Mouse (Mus musculus): ENCODE measurements at regions not wholly inside any gene's neighbourhood (a gene's known extent, or its start where the extent isn't known, plus 50 kb on each side); places are given as distances from the start of the nearest gene placed in this dataset.

- no peak overlapping the region for H3K9ac ChIP-seq
- ATAC-seq (ENCODE audit: low read depth), result no peak
- 61% methylated on average over 2 of the region's 2 CpGs for WGBS
- H3K4me2 ChIP-seq, result no peak overlapping the region
- H3K27ac ChIP-seq (replicated peaks), result no peak overlapping the region
- H3K27me3 ChIP-seq, result no peaks in the 10 kb centered on the region
- H3K9me3 ChIP-seq, result no peaks in the 10 kb centered on the region
- H3K36me3 ChIP-seq, result no peaks in the 10 kb centered on the region
- no peak overlapping the region for H3K4me3 ChIP-seq
- H3K4me1 ChIP-seq (replicated peaks), result no peaks in the 10 kb centered on the region
Observed at GRCm38 (mm10) chr13:110852996-110853727, 401.7 kb upstream of the Actbl2 start.

- no peaks in the 10 kb centered on the region for H3K9me3 ChIP-seq
- 53% methylated on average over 1 of the region's 1 CpGs for WGBS
- no peak for ATAC-seq (ENCODE audit: low read depth)
- H3K4me3 ChIP-seq, result no peak overlapping the region
- no peak overlapping the region for H3K27ac ChIP-seq (replicated peaks)
- H3K27me3 ChIP-seq, result no peaks in the 10 kb centered on the region
- no peaks in the 10 kb centered on the region for H3K4me1 ChIP-seq (replicated peaks)
- no peak overlapping the region for H3K4me2 ChIP-seq
- no peak overlapping the region for H3K9ac ChIP-seq
- H3K36me3 ChIP-seq, result no peaks in the 10 kb centered on the region
Observed at GRCm38 (mm10) chr13:110854213-110854612, 400.6 kb upstream of the Actbl2 start.

DNA sequence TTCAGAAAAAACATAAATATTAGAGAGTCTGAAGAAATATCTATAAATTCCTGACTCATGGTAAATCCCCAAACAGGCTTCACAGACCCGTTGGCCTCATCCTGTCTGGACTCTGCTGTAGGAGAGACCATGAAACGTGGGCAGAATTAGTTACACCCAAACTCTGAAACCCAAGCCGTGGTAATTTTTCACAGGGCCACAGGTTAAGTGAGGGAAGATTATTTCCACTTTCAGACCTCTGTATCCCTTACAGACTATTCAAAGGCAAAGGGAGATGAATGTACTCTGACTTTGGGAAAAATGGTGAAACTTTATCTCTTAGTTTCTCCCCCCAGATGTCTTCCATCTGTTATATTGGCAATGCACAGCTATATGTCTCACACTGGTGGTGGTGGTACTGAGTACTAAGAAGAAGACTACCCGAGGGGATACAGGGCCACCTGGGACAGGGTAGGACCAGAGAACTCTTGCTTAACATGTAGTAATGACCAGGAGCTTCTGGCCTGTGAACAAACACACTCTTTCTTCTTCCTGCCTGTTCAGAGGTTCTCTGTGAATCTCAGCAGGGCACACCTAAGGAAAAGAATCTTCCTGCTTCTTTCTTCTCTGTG, 388.8 kb upstream of the Actbl2 start:
- H3K9me3 ChIP-seq, result no peaks in the 10 kb centered on the region
- ATAC-seq (ENCODE audit: low read depth), result no peak
- no peak overlapping the region for H3K4me2 ChIP-seq
- no peaks in the 10 kb centered on the region for H3K27me3 ChIP-seq
- no peak overlapping the region for H3K9ac ChIP-seq
- 68% methylated on average over 4 of the region's 4 CpGs for WGBS
- H3K27ac ChIP-seq (replicated peaks), result no peak overlapping the region
- H3K4me1 ChIP-seq (replicated peaks), result 0 out of 2 replicates have a peak, but pooled peaks cover under 1% of the 10 kb centered on the region
- no peak overlapping the region for H3K4me3 ChIP-seq
- no peaks in the 10 kb centered on the region for H3K36me3 ChIP-seq

- no peak for ATAC-seq (ENCODE audit: low read depth)
- Histone ChIP-seq H3K27ac (replicated peaks) (no peak overlapping the region), H3K4me1 (replicated peaks) (peaks cover 7% of the 10 kb centered on the region), H3K4me2 (no peak overlapping the region), H3K9ac (no peak overlapping the region), H3K27me3 (no peaks in the 10 kb centered on the region), H3K4me3 (no peak overlapping the region), H3K9me3 (no peaks in the 10 kb centered on the region), H3K36me3 (no peaks in the 10 kb centered on the region)
- WGBS, result 55% methylated on average over 2 of the region's 2 CpGs
Observed at GRCm38 (mm10) chr13:110866713-110867112, 388.1 kb upstream of the Actbl2 start.

DNA sequence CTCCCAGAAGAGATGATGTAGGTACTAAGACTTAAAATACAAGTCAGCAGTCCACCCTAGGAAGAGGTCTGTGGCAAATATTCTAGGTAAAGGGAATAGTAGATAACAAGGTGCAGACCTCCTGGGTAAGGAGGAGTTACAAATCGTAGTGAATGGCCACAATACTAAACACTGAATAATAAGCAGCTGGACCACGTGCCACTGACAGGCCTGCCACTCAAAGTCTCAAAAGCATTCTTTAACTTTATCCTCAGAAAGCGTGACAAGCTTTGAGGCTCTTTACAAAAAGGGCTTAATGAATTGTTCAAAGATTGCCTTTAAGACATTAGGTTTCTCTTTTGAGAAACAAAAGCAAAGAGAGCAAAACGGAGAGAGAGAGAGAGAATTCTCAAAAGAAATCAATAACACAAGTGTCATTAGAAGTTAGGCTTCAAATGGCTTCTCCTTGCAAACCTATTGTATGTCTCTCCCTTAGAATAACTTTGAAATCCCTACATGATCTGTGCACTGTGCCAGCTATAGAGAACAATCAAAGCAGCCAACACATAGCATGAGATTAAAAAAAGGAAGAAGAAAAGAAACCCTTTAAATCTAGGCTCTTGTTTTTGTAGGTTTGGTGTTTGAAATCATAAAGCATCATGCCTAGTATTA, 383.6 kb upstream of the Actbl2 start:
- no peaks in the 10 kb centered on the region for H3K36me3 ChIP-seq
- peaks cover 12% of the 10 kb centered on the region for H3K4me1 ChIP-seq (replicated peaks)
- no peaks in the 10 kb centered on the region for H3K27me3 ChIP-seq
- no peak overlapping the region for H3K4me2 ChIP-seq
- H3K9me3 ChIP-seq, result no peaks in the 10 kb centered on the region
- 18% methylated on average over 4 of the region's 4 CpGs for WGBS
- H3K27ac ChIP-seq (replicated peaks), result no peak overlapping the region
- no peak for ATAC-seq (ENCODE audit: low read depth)
- no peak overlapping the region for H3K9ac ChIP-seq
- no peak overlapping the region for H3K4me3 ChIP-seq

DNA sequence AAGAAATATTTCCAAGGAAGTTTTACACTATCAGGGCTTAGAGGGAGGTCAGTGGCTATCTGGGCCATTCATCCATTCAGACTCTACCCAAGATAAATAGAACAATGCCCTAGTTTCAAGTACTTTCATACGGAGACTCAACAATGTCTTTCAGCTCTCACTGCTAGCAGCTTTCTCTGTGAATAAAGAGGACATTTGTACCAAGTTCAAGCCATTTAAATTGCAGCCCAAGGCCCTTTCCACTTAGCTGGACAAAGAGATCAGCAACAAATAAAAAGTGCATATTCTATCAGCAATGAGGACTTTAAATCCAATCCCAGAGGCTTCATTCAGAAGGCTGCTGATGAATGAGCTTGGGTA, 383.1 kb upstream of the Actbl2 start:
- ATAC-seq (ENCODE audit: low read depth), result no peak
- 14% methylated on average over 1 of the region's 1 CpGs for WGBS

DNA sequence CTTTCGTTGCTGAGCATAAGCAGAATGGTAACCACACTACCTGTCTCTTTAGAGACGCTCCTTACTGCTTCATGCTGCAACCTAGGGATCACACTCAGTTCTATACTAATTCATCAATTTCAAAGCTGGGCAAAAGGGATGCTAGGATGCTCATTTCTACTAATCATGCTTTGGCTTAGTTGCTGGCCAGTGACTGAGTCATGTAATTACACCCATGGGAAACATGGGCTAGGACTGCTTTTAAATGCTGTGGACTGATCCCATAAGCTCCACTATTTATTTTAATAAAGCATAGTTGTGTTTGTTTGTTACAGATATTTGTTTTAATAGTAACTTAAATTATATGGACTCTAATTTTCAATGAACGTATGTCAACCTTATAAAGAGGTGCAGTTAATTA, 373.2 kb upstream of the Actbl2 start:
- 76% methylated on average over 3 of the region's 3 CpGs for WGBS
- H3K27ac ChIP-seq (replicated peaks), result no peak overlapping the region
- H3K36me3 ChIP-seq, result no peaks in the 10 kb centered on the region
- no peaks in the 10 kb centered on the region for H3K9me3 ChIP-seq
- no peak for ATAC-seq (ENCODE audit: low read depth)
- no peak overlapping the region for H3K4me2 ChIP-seq
- H3K9ac ChIP-seq, result no peak overlapping the region
- H3K27me3 ChIP-seq, result no peaks in the 10 kb centered on the region
- H3K4me1 ChIP-seq (replicated peaks), result 0 out of 2 replicates have a peak, but pooled peaks cover 14% of the 10 kb centered on the region
- H3K4me3 ChIP-seq, result no peak overlapping the region

More for the DNA sequence above, 383.1 kb upstream of the Actbl2 start:
- Histone ChIP-seq H3K4me2 (no peak overlapping the region), H3K36me3 (no peaks in the 10 kb centered on the region), H3K9ac (no peak overlapping the region), H3K4me3 (no peak overlapping the region), H3K9me3 (no peaks in the 10 kb centered on the region), H3K27ac (replicated peaks) (no peak overlapping the region), H3K27me3 (no peaks in the 10 kb centered on the region), H3K4me1 (replicated peaks) (peaks cover 12% of the 10 kb centered on the region)

GRCm38 (mm10) chr13:110882173-110882572, 372.6 kb upstream of the Actbl2 start:
- 0 out of 2 replicates have a peak, but pooled peaks cover 14% of the 10 kb centered on the region for H3K4me1 ChIP-seq (replicated peaks)
- H3K4me2 ChIP-seq, result no peak overlapping the region
- no peak overlapping the region for H3K27ac ChIP-seq (replicated peaks)
- H3K9me3 ChIP-seq, result no peaks in the 10 kb centered on the region
- no peak for ATAC-seq (ENCODE audit: low read depth)
- H3K36me3 ChIP-seq, result no peaks in the 10 kb centered on the region
- H3K27me3 ChIP-seq, result no peaks in the 10 kb centered on the region
- H3K9ac ChIP-seq, result no peak overlapping the region
- WGBS, result 47% methylated on average over 3 of the region's 3 CpGs
- no peak overlapping the region for H3K4me3 ChIP-seq

- H3K4me2 ChIP-seq, result no peak overlapping the region
- H3K27ac ChIP-seq (replicated peaks), result no peak overlapping the region
- H3K27me3 ChIP-seq, result no peaks in the 10 kb centered on the region
- 0 out of 2 replicates have a peak, but pooled peaks cover 14% of the 10 kb centered on the region for H3K4me1 ChIP-seq (replicated peaks)
- no peaks in the 10 kb centered on the region for H3K9me3 ChIP-seq
- WGBS, result 79% methylated on average over 10 of the region's 10 CpGs
- ATAC-seq (ENCODE audit: low read depth), result no peak
- H3K4me3 ChIP-seq, result no peak overlapping the region
- no peak overlapping the region for H3K9ac ChIP-seq
- H3K36me3 ChIP-seq, result no peaks in the 10 kb centered on the region
Observed at GRCm38 (mm10) chr13:110882661-110883172, 372.1 kb upstream of the Actbl2 start.

- no peak overlapping the region for H3K27ac ChIP-seq (replicated peaks)
- no peak overlapping the region for H3K4me3 ChIP-seq
- H3K9me3 ChIP-seq, result no peaks in the 10 kb centered on the region
- no peaks in the 10 kb centered on the region for H3K36me3 ChIP-seq
- no peak overlapping the region for H3K9ac ChIP-seq
- ATAC-seq (ENCODE audit: low read depth), result no peak
- WGBS, result 72% methylated on average over 6 of the region's 6 CpGs
- no peaks in the 10 kb centered on the region for H3K4me1 ChIP-seq (replicated peaks)
- no peak overlapping the region for H3K4me2 ChIP-seq
- no peaks in the 10 kb centered on the region for H3K27me3 ChIP-seq
Observed at GRCm38 (mm10) chr13:110893909-110894308, 360.9 kb upstream of the Actbl2 start.

GRCm38 (mm10) chr13:110895349-110895748, 359.5 kb upstream of the Actbl2 start:
- no peaks in the 10 kb centered on the region for H3K9me3 ChIP-seq
- H3K36me3 ChIP-seq, result no peaks in the 10 kb centered on the region
- H3K9ac ChIP-seq, result no peak overlapping the region
- H3K27me3 ChIP-seq, result no peaks in the 10 kb centered on the region
- H3K4me3 ChIP-seq, result no peak overlapping the region
- H3K4me1 ChIP-seq (replicated peaks), result no peaks in the 10 kb centered on the region
- 79% methylated on average over 6 of the region's 6 CpGs for WGBS
- no peak overlapping the region for H3K27ac ChIP-seq (replicated peaks)
- no peak for ATAC-seq (ENCODE audit: low read depth)
- H3K4me2 ChIP-seq, result no peak overlapping the region

- no peak overlapping the region for H3K4me3 ChIP-seq
- no peak for ATAC-seq (ENCODE audit: low read depth)
- H3K9ac ChIP-seq, result no peak overlapping the region
- H3K27me3 ChIP-seq, result no peaks in the 10 kb centered on the region
- no peaks in the 10 kb centered on the region for H3K9me3 ChIP-seq
- H3K36me3 ChIP-seq, result no peaks in the 10 kb centered on the region
- H3K4me1 ChIP-seq (replicated peaks), result no peaks in the 10 kb centered on the region
- no peak overlapping the region for H3K27ac ChIP-seq (replicated peaks)
- 78% methylated on average over 8 of the region's 8 CpGs for whole genome bisulfite sequencing
- H3K4me2 ChIP-seq, result no peak overlapping the region
Observed at GRCm38 (mm10) chr13:110895900-110896299, 358.9 kb upstream of the Actbl2 start.
